Mouse (Mus musculus): Measurements from ENCODE around the gene Siae. TPM values are rescaled to one million over a fixed set of nuclear protein-coding genes. Genes with fewer than 3 reads are reported as not detected.

The Siae gene
- polyA plus RNA-seq, 1 experiment from 2014 or later: 7.4 TPM

- H3K36me3 ChIP-seq (replicated peaks): no peaks in the 10 kb centered on the region
- no peak overlapping the region for H3K27ac ChIP-seq
- H3K9ac ChIP-seq: no peak overlapping the region
- H3K4me3 ChIP-seq (replicated peaks): no peak overlapping the region
- H3K4me1 ChIP-seq: no peaks in the 10 kb centered on the region
- ATAC-seq (ENCODE audit: low FRiP score): no peak
- 89% methylated on average over 3 of the region's 3 CpGs for WGBS
- H3K27me3 ChIP-seq: no peaks in the 10 kb centered on the region
- H3K9me3 ChIP-seq: no peaks in the 10 kb centered on the region
- no peak overlapping the region for H3K4me2 ChIP-seq
These were observed 38.2 kb downstream of the Siae start for GRCm38 (mm10) chr9:37593690-37594089.

DNA sequence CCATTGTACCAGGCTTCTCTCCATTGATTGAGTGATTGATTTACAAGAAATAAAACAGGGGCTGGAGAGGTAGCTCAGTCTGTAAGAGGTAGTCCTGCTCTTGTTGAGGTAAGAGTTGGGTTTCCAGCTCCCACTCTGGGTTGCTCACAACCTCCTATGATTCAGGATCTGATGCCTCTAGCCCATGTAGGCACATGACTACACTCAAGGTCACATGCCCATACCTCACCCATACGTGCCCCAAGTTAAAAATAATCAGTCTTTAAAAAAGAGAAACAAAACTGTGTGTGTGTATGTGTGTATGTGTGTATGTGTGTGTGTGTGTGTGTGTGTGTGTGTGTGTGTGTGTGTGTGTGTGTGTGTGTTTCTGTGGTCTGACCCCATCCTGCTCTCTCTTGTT lies 40.1 kb downstream of the Siae start:
- 71% methylated on average over 1 of the region's 1 CpGs for WGBS
- Histone ChIP-seq H3K4me1 (no peaks in the 10 kb centered on the region), H3K4me3 (replicated peaks) (no peak overlapping the region), H3K4me2 (no peak overlapping the region), H3K36me3 (replicated peaks) (no peaks in the 10 kb centered on the region), H3K27ac (no peak overlapping the region), H3K9me3 (no peaks in the 10 kb centered on the region), H3K27me3 (no peaks in the 10 kb centered on the region), H3K9ac (no peak overlapping the region)
- no peak for ATAC-seq (ENCODE audit: low FRiP score)

GRCm38 (mm10) chr9:37598637-37599036 lies 43.1 kb downstream of the Siae start:
- ATAC-seq (ENCODE audit: low FRiP score): no peak
- 93% methylated on average over 2 of the region's 2 CpGs for WGBS
- Histone ChIP-seq H3K9me3 (no peaks in the 10 kb centered on the region), H3K27me3 (no peaks in the 10 kb centered on the region), H3K36me3 (replicated peaks) (no peaks in the 10 kb centered on the region), H3K4me1 (no peaks in the 10 kb centered on the region), H3K4me2 (no peak overlapping the region), H3K4me3 (replicated peaks) (no peak overlapping the region), H3K27ac (no peak overlapping the region), H3K9ac (no peak overlapping the region)

DNA sequence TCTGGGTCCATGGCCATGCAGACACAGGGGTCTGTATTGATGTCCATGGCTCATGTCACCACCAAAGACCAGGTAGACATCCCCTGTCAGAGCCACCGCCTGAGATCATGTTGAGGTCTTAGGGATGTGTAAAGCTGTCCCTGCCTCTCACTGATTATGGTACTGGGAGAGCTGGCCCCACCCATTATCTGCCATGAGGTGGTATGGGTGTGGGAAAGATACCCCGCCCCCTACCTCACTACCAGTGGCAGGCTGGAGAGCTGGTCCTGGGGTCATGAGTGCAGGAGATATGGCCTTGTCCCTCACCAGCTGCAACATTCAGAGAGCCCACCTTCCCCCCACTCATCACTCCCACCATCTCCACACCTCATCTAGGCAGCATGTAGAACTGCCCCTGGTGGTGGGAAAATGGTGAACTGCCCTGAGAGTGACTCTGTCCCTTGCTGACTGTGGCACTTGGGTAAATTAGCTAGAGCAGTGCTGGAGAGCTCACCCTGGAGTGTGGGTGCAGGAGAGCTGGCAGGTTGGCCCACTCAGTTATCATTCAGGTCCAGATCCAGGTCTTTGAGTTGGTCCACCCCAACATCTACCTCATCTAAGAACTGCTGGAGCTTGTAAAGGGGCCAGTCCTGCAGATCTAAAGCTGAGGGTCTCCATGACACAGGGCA lies 45.2 kb downstream of the Siae start:
- Histone ChIP-seq H3K9ac (no peak overlapping the region), H3K27me3 (no peaks in the 10 kb centered on the region), H3K4me3 (replicated peaks) (no peak overlapping the region), H3K36me3 (replicated peaks) (no peaks in the 10 kb centered on the region), H3K4me1 (no peaks in the 10 kb centered on the region), H3K4me2 (no peak overlapping the region), H3K9me3 (no peaks in the 10 kb centered on the region), H3K27ac (no peak overlapping the region)
- no peak for ATAC-seq (ENCODE audit: low FRiP score)
- 98% methylated on average over 2 of the region's 2 CpGs for WGBS

GRCm38 (mm10) chr9:37605089-37605488 lies 49.6 kb downstream of the Siae start:
- Histone ChIP-seq H3K9ac (no peak overlapping the region), H3K9me3 (no peaks in the 10 kb centered on the region), H3K36me3 (replicated peaks) (no peaks in the 10 kb centered on the region), H3K4me1 (no peaks in the 10 kb centered on the region), H3K27ac (no peak overlapping the region), H3K4me2 (no peak overlapping the region), H3K27me3 (no peaks in the 10 kb centered on the region), H3K4me3 (replicated peaks) (no peak overlapping the region)
- no peak for ATAC-seq (ENCODE audit: low FRiP score)
- 94% methylated on average over 3 of the region's 3 CpGs for WGBS

GRCm38 (mm10) chr9:37609558-37609957 lies 54.1 kb downstream of the Siae start:
- no peak for ATAC-seq (ENCODE audit: low FRiP score)
- H3K9ac ChIP-seq: no peak overlapping the region
- H3K36me3 ChIP-seq (replicated peaks): no peaks in the 10 kb centered on the region
- no peak overlapping the region for H3K4me2 ChIP-seq
- no peaks in the 10 kb centered on the region for H3K27me3 ChIP-seq
- H3K4me3 ChIP-seq (replicated peaks): no peak overlapping the region
- H3K27ac ChIP-seq: no peak overlapping the region
- 78% methylated on average over 4 of the region's 4 CpGs for WGBS
- no peaks in the 10 kb centered on the region for H3K9me3 ChIP-seq
- peaks cover 9% of the 10 kb centered on the region for H3K4me1 ChIP-seq

GRCm38 (mm10) chr9:37613182-37613910 lies 57.8 kb downstream of the Siae start, which contains the start of gene Spa17:
Gene Spa17, minus strand, starts transcription at chr9:37613722.
- under 1% methylated on average over 45 of the region's 45 CpGs for WGBS
- no peaks in the 10 kb centered on the region for H3K27me3 ChIP-seq
- H3K27ac ChIP-seq: peak within 1 kb of the TSS; percentile 76
- H3K4me1 ChIP-seq: peaks cover 9% of the 10 kb centered on the region
- H3K4me3 ChIP-seq (replicated peaks): peak within 1 kb of the TSS; percentile 57
- H3K4me2 ChIP-seq: peak within 1 kb of the TSS; percentile 61
- ATAC-seq (ENCODE audit: low FRiP score): peak; percentile 96
- H3K9me3 ChIP-seq: no peaks in the 10 kb centered on the region
- H3K36me3 ChIP-seq (replicated peaks): no peaks in the 10 kb centered on the region
- H3K9ac ChIP-seq: peak within 1 kb of the TSS; percentile 63

DNA sequence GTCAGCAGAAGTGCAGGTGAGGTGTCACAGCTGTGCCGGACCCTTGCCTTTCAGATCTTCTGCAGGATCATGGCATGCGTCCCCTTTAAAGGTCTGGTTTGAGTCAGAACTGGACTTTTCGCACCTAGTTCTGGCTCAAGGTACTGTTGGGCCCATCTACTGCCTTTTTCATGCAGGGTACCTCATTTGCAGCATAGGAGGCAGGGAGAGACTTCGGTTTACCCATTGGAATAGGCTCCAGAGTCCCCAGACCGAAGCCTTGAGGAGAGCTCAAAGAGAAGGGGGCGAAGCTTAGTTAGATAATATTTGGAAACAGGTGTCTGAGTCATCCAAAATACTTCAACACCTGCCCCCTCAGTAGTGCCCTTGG lies 58.4 kb downstream of the Siae start:
- Histone ChIP-seq H3K27me3 (no peaks in the 10 kb centered on the region), H3K9ac (peak overlapping the region; percentile 53), H3K27ac (peak overlapping the region; percentile 76; the same call in 1 of the 2 replicates), H3K4me2 (peak overlapping the region; percentile 61), H3K4me3 (replicated peaks) (peak overlapping the region; percentile 57), H3K9me3 (no peaks in the 10 kb centered on the region), H3K36me3 (replicated peaks) (no peaks in the 10 kb centered on the region), H3K4me1 (peaks cover 9% of the 10 kb centered on the region)
- peak; percentile 53 for ATAC-seq (ENCODE audit: low FRiP score)
- 22% methylated on average over 6 of the region's 6 CpGs for WGBS

DNA sequence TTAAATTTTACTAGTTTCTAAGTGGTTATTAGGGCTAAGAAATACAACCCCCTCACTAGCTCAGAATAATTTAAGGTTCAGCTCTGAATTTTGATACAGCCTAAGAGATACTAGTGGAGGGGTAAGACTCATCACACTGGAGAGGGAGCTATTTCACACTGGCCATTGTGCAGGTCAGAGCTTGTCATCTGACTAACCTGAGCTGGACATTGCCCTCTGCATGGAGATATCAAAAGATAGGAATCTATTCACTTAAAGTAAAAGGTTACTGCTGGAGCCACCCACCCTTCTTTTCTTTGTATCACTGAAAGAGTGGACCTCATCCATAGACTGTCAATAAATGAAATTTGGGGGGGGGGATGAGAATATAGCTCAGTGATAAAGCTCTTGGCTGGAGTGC lies 58.8 kb downstream of the Siae start:
- Histone ChIP-seq H3K4me2 (peak overlapping the region; percentile 61; the same call in 1 of the 2 replicates), H3K4me1 (peaks cover 9% of the 10 kb centered on the region), H3K9ac (no peak overlapping the region), H3K27ac (no peak overlapping the region), H3K27me3 (no peaks in the 10 kb centered on the region), H3K36me3 (replicated peaks) (no peaks in the 10 kb centered on the region), H3K4me3 (replicated peaks) (no peak overlapping the region), H3K9me3 (no peaks in the 10 kb centered on the region)
- 0 out of 2 replicates have a peak, but pooled peaks have one; percentile 9 for ATAC-seq (ENCODE audit: low FRiP score)

DNA sequence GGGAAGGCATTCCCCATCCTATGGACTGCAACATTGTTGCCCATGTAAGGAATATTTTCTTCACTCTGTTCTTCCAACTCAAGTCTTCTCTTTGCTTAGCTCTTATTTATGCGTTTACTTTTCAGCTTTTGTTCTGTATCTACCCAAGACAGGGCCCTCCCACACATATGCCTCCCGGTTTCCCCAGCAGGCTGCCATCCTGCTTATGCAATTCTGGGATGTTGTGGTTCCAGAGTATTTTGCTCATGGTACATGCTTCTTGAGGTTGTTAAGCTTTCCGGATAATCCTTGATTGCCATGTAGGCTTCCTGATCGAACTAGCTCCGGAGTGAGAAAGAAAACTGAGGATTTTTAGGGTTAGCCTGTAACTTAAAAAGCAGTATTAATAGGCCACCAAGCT lies 59.7 kb downstream of the Siae start:
- no peak overlapping the region for H3K27ac ChIP-seq
- no peaks in the 10 kb centered on the region for H3K27me3 ChIP-seq
- ATAC-seq (ENCODE audit: low FRiP score): no peak
- no peaks in the 10 kb centered on the region for H3K9me3 ChIP-seq
- H3K4me1 ChIP-seq: peaks cover 9% of the 10 kb centered on the region
- no peak overlapping the region for H3K9ac ChIP-seq
- H3K4me2 ChIP-seq: no peak overlapping the region
- H3K4me3 ChIP-seq (replicated peaks): no peak overlapping the region
- 68% methylated on average over 5 of the region's 5 CpGs for WGBS
- H3K36me3 ChIP-seq (replicated peaks): no peaks in the 10 kb centered on the region

DNA sequence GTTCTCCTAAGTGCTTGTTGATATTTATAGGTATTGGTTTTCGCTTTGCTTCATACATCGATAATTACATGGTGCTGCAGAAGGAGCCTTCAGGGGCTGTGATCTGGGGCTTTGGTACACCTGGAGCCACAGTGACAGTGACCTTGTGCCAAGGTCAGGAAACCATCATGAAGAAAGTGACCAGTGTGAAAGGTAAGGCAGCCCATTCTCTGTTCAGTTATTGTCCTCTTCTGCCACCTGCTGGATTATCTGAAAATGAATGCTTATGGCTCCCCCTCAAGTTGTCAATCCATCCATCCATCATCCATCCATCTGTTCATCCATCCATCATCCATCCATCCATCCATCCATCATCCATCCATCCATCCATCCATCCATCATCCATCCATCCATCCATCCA lies 61.3 kb downstream of the Siae start:
- H3K27me3 ChIP-seq: no peaks in the 10 kb centered on the region
- no peak for ATAC-seq (ENCODE audit: low FRiP score)
- H3K36me3 ChIP-seq (replicated peaks): no peaks in the 10 kb centered on the region
- peaks cover 9% of the 10 kb centered on the region for H3K4me1 ChIP-seq
- WGBS: 67% methylated on average over 2 of the region's 2 CpGs
- no peaks in the 10 kb centered on the region for H3K9me3 ChIP-seq
- no peak overlapping the region for H3K4me2 ChIP-seq
- H3K27ac ChIP-seq: no peak overlapping the region
- H3K9ac ChIP-seq: no peak overlapping the region
- no peak overlapping the region for H3K4me3 ChIP-seq (replicated peaks)

- no peak overlapping the region for H3K9ac ChIP-seq
- 0 out of 2 replicates have a peak overlapping the region, but pooled peaks have one; percentile 31 for H3K27ac ChIP-seq
- no peaks in the 10 kb centered on the region for H3K36me3 ChIP-seq (replicated peaks)
- ATAC-seq (ENCODE audit: low FRiP score): no peak
- H3K9me3 ChIP-seq: no peaks in the 10 kb centered on the region
- H3K4me1 ChIP-seq: peaks cover 17% of the 10 kb centered on the region
- 77% methylated on average over 6 of the region's 6 CpGs for WGBS
- no peak overlapping the region for H3K4me3 ChIP-seq (replicated peaks)
- no peaks in the 10 kb centered on the region for H3K27me3 ChIP-seq
- H3K4me2 ChIP-seq: no peak overlapping the region
These were observed 65.8 kb downstream of the Siae start for GRCm38 (mm10) chr9:37621290-37621689.

DNA sequence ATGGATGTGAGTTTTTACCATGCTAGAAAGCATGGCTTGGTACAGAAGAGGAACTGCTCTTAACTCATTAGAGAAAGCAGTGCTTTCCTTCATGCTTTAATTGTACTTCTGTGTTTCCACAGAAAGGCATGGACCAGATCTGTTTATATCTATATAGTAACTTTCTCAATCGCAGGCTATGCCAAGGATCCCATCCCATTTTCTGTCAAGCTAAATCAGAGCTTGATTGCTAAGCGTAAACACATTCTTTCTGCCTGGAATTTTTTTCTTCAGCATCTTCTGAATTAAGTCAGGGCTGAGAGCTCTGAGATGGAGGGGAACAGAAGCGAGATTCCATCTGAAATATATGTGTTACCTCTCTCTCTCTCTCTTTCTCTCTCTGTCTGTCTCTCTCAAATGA lies 68.5 kb downstream of the Siae start:
- 87% methylated on average over 3 of the region's 3 CpGs for WGBS
- Histone ChIP-seq H3K27me3 (no peaks in the 10 kb centered on the region), H3K27ac (no peak overlapping the region), H3K9ac (no peak overlapping the region), H3K36me3 (replicated peaks) (no peaks in the 10 kb centered on the region), H3K4me1 (peaks cover 21% of the 10 kb centered on the region), H3K9me3 (no peaks in the 10 kb centered on the region), H3K4me2 (no peak overlapping the region), H3K4me3 (replicated peaks) (no peak overlapping the region)
- no peak for ATAC-seq (ENCODE audit: low FRiP score)
